Mouse (Mus musculus): ENCODE data around the gene Zmiz1.

- TF ChIP-seq POLR2A (IDR thresholded peaks at IDR 0.05; ENCODE audit: insufficient read length, low read depth) (no peak), SRF (IDR thresholded peaks at IDR 0.05; ENCODE audit: control insufficient read depth, insufficient read length, low read depth) (no peak), TCF12 (IDR thresholded peaks at IDR 0.05; ENCODE audit: insufficient read depth, poor library complexity, severe bottlenecking) (no peak), CEBPB (IDR thresholded peaks at IDR 0.05; ENCODE audit: insufficient read depth, poor library complexity, severe bottlenecking) (no peak), MAX (IDR thresholded peaks at IDR 0.05; ENCODE audit: low read depth) (no peak), USF1 (IDR thresholded peaks at IDR 0.05; ENCODE audit: low read depth) (no peak), E2F4 (IDR thresholded peaks at IDR 0.05; ENCODE audit: insufficient read depth) (no peak), POLR2AphosphoS2 (IDR thresholded peaks at IDR 0.05; ENCODE audit: insufficient read length, low read depth) (no peak)
Measured at GRCm38 (mm10) chr14:25547882-25548281, 88.9 kb downstream of the Zmiz1 start.
